Mouse (Mus musculus) hindbrain, postnatal 0 days (tissue): ENCODE data around the gene Setd3. TPM values are rescaled to one million over a fixed set of nuclear protein-coding genes. Genes with fewer than 3 reads are reported as not detected.

Experiments used
- ATAC-seq: fragments of 200-750 bp; cut with Nextera tagmentation; 2 replicates; pipeline ENCODE4 v1.8.0; 2017; ENCODE audit warnings: mild to moderate bottlenecking, moderate TSS enrichment, moderate library complexity
- DNase-seq: peaks from one replicate; pipeline ENCODE4 v3.0.0-alpha.2; 2015; ENCODE audit warnings: low spot score
- H3K27ac ChIP-seq: fragments of 300-500 bp; sonication (generic); 2 replicates; pipeline ENCODE4 v1.5.1; 2014; ENCODE audit warnings: mild to moderate bottlenecking
- H3K27me3 ChIP-seq: fragments of 300-500 bp; sonication (generic); 2 replicates; pipeline ENCODE4 v1.6.1; 2014; ENCODE audit warnings: low read length, mixed read lengths; ENCODE audit not compliant: insufficient read depth
- H3K36me3 ChIP-seq: fragments of 300-500 bp; sonication (generic); 2 replicates; pipeline ENCODE4 v1.6.1; 2014; ENCODE audit warnings: low read length, mixed read lengths; ENCODE audit not compliant: insufficient read depth
- H3K4me1 ChIP-seq: fragments of 300-500 bp; sonication (generic); 2 replicates; pipeline ENCODE4 v1.6.1; 2014; ENCODE audit warnings: antibody characterized with exemption, low read length, mixed read lengths; ENCODE audit not compliant: insufficient read depth
- H3K4me2 ChIP-seq: fragments of 300-500 bp; sonication (generic); 2 replicates; pipeline ENCODE4 v1.6.1; 2014; ENCODE audit warnings: low read depth, mild to moderate bottlenecking, low read length, moderate library complexity, mixed read lengths
- H3K4me3 ChIP-seq: fragments of 300-500 bp; sonication (generic); 2 replicates; pipeline ENCODE4 v1.5.1; 2014; ENCODE audit warnings: low read length
- H3K9ac ChIP-seq: fragments of 300-500 bp; sonication (generic); replicated peaks from 2 replicates; pipeline ENCODE4 v1.6.1; 2014; ENCODE audit warnings: mild to moderate bottlenecking, low read length, moderate library complexity, mixed read lengths
- H3K9me3 ChIP-seq: fragments of 300-500 bp; sonication (generic); 2 replicates; pipeline ENCODE4 v1.6.1; 2016; ENCODE audit warnings: low read length, mixed read lengths
- CTCF ChIP-seq: IDR thresholded peaks from 2 replicates; pipeline ENCODE4 v1.5.1; 2016; ENCODE audit warnings: antibody characterized with exemption, control low read depth, low read depth
- WGBS: fragments of 180-500 bp; shearing (Covaris S2); extraction: QIAGEN DNeasy Blood & Tissue Kit; methylation state at CpG from one replicate; pipeline ENCODE4 v1.1.7; 2014; 5-methylcytosine and 5-hydroxymethylcytosine counted together
- polyA plus RNA-seq: library from polyadenylated mRNA; unstranded; fragments of >200 nt; fragmentation: Nextera tagmentation; extraction: Ambion mirVana; gene quantifications from 2 replicates; pipeline ENCODE4 v1.2.1, GENCODE M21; 2015
- total RNA-seq: library from RNA; depleted of rRNA; stranded (reverse); fragments of >200 nt; gene quantifications from 2 replicates; pipeline ENCODE4 v1.2.3, GENCODE M21; 2014; rRNA removed

Setd3 gene
- total RNA-seq: 57.4 and 61.3 TPM in 2 replicates
- polyA plus RNA-seq: 87.1 and 90.4 TPM in 2 replicates

DNA sequence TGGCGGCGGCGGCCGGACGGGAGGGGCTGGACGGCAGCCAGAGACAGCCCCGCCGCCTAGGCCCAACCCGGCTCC lies at the start of gene Setd3:
Setd3 (minus strand) TSS at position 69 of the 75 bp plus-strand sequence.
- ATAC-seq: no peak
- peak within 1 kb of the TSS; percentile 99 for H3K4me3 ChIP-seq
- 2% methylated on average over 9 of the region's 9 CpGs for WGBS
- peaks cover 15% of the 10 kb centered on the region for H3K4me1 ChIP-seq
- no peaks in the 10 kb centered on the region for H3K27me3 ChIP-seq
- H3K36me3 ChIP-seq: peaks cover 8% of the 10 kb centered on the region; the same call in 1 of the 2 replicates
- H3K27ac ChIP-seq: peak within 1 kb of the TSS; percentile 92
- no peak for DNase-seq
- peak within 1 kb of the TSS; percentile 99 for H3K4me2 ChIP-seq
- peak within 1 kb of the TSS; percentile 95 for H3K9ac ChIP-seq
- TF ChIP-seq CTCF: no peak
- H3K9me3 ChIP-seq: no peaks in the 10 kb centered on the region

DNA sequence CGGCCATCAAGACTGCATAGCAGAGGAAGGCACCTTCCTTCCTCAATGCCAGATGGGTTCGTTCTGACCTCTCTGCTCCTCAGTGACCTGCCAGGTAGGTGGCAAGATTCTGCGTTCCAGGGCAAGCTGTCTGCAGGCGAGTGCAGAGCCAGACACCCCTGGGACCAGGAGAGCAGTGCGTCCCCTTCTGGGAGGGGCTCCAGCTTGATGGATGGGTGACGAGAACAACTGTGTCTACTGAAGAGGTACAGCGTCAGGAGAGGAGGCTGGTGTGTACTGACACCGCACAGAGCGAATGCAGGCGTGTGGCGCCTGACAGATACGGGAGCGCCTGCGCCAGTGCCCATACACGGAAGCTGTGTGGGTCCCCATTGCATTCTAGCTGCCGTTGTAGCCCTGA lies 48.4 kb upstream of the Setd3 start:
- peaks cover 22% of the 10 kb centered on the region for H3K4me1 ChIP-seq
- no peak overlapping the region for H3K27ac ChIP-seq
- no peaks in the 10 kb centered on the region for H3K27me3 ChIP-seq
- no peak for TF ChIP-seq CTCF
- no peaks in the 10 kb centered on the region for H3K9me3 ChIP-seq
- no peak overlapping the region for H3K4me2 ChIP-seq
- no peak overlapping the region for H3K4me3 ChIP-seq
- WGBS: 72% methylated on average over 16 of the region's 16 CpGs
- no peak for ATAC-seq
- H3K9ac ChIP-seq: no peak overlapping the region
- no peak for DNase-seq
- no peaks in the 10 kb centered on the region for H3K36me3 ChIP-seq

DNA sequence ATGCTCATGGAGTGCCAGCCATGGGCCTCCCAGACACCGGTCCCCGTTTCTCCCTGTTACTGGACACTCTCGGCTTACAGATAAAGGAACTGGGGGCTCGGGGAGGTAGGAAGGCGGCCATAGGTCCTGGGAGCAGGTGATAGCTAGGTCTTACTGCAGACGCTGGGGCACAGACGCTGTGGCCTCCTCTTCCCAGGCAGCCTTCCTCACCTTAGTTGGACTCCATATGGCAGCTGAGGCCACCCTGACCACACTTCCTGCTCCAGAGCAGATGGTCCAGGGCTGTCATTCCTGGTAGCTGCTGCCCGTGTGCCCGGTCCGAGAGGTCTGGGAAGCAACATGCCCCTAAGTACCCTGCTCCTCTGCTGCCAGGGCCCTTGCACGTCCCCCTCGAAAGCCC lies 47.8 kb upstream of the Setd3 start:
- Histone ChIP-seq H3K9ac (no peak overlapping the region), H3K36me3 (no peaks in the 10 kb centered on the region), H3K27ac (no peak overlapping the region), H3K4me3 (no peak overlapping the region), H3K4me1 (peaks cover 18% of the 10 kb centered on the region), H3K27me3 (no peaks in the 10 kb centered on the region), H3K4me2 (no peak overlapping the region), H3K9me3 (no peaks in the 10 kb centered on the region)
- no peak for TF ChIP-seq CTCF
- WGBS: 69% methylated on average over 12 of the region's 12 CpGs
- no peak for ATAC-seq
- no peak for DNase-seq

DNA sequence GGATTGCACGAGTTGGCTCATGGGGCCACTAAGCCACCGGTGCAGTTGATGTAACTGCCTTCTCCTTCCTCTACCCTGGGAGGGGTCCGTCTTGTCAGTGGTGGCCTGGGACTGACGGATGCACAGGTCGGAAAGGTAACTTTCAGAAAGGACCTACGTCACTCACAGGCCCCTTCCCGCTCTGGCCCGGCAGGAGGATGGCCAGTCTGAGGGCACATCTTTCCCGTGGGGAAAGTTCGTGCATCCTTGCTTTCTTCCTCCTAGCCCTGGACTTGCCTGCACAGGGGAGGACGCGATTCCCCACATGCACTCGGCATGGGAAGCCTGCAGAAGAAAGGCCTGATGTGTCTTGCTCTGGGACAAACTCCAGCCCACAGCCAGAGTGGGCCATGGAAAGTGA lies 47.1 kb upstream of the Setd3 start:
- Histone ChIP-seq H3K4me2 (no peak overlapping the region), H3K36me3 (no peaks in the 10 kb centered on the region), H3K9ac (no peak overlapping the region), H3K27me3 (no peaks in the 10 kb centered on the region), H3K9me3 (no peaks in the 10 kb centered on the region), H3K27ac (no peak overlapping the region), H3K4me3 (no peak overlapping the region), H3K4me1 (peaks cover 20% of the 10 kb centered on the region)
- TF ChIP-seq CTCF: no peak
- no peak for DNase-seq
- ATAC-seq: no peak
- 69% methylated on average over 13 of the region's 13 CpGs for WGBS

DNA sequence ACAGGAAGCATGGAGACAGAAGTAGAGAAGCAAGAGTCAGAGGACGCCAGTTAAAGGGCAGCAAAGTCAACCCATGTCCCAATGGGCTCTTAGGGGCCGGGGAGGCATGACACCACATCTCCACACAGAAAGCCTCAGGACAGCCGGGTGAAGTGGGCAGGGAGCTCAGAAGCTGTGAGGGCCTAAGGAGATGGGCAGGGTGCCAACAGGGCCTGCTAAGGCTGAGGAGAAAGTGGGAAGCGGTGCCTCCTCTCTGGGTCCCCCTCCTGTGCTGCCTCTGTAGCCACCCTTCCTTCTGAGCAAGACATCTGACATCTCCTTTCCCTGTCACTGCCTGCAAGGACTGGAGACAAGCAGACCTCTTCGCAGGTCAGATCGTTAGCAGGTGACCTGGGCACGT lies 46.7 kb upstream of the Setd3 start:
- DNase-seq (peak; percentile 46), ATAC-seq (no peak)
- Histone ChIP-seq H3K9me3 (no peaks in the 10 kb centered on the region), H3K4me1 (peaks cover 20% of the 10 kb centered on the region), H3K36me3 (no peaks in the 10 kb centered on the region), H3K4me2 (no peak overlapping the region), H3K4me3 (no peak overlapping the region), H3K9ac (no peak overlapping the region), H3K27ac (peak overlapping the region; percentile 15; the same call in 1 of the 2 replicates), H3K27me3 (no peaks in the 10 kb centered on the region)
- WGBS: 57% methylated on average over 7 of the region's 7 CpGs
- TF ChIP-seq CTCF: no peak

DNA sequence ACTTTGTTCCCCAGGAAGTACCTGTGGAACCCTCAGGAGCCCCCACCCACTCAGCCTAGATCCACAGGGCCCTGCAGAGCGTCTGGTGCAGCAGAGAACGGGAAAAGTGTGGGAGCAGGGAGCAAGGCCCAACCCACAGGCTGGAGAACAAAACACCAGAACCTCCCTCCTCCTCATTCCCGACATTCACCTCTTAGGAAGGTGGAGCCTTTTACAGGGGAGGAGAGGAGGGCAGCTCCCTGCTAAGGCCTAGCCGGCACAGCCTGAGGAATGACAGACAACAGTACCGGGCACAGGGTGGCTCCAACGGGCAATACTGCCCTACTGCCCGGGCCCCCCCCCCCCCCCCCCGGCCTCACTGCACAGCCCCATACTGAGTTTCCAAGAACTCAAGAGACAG lies 44.2 kb upstream of the Setd3 start:
- no peak for ATAC-seq
- H3K9ac ChIP-seq: no peak overlapping the region
- no peak for DNase-seq
- H3K36me3 ChIP-seq: no peaks in the 10 kb centered on the region
- TF ChIP-seq CTCF: no peak
- no peaks in the 10 kb centered on the region for H3K27me3 ChIP-seq
- WGBS: 42% methylated on average over 8 of the region's 8 CpGs
- H3K4me3 ChIP-seq: no peak overlapping the region
- H3K27ac ChIP-seq: no peak overlapping the region
- no peaks in the 10 kb centered on the region for H3K9me3 ChIP-seq
- H3K4me1 ChIP-seq: peaks cover 34% of the 10 kb centered on the region
- no peak overlapping the region for H3K4me2 ChIP-seq

DNA sequence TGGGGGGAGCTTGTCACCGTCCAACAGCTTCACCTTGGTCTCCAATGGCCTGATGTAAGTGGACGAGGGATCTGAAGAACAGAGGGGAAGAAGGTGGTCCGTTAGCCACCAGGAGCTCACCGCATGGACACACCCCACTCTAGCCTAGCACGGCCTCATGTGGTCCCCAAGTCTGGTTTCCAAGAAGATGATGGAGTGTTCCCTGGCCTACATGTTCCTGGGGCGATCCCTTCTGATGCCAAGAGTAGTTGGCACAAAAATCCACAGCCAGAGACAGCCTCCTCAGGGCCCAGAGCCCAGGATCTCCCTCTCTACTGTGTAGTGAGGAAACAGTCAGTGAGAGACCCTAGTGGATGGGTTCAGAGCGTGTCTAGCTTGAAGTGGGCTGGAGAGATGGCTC lies 42.6 kb upstream of the Setd3 start:
- no peak overlapping the region for H3K4me3 ChIP-seq
- no peak overlapping the region for H3K4me2 ChIP-seq
- H3K4me1 ChIP-seq: peaks cover 41% of the 10 kb centered on the region
- no peak overlapping the region for H3K9ac ChIP-seq
- H3K27ac ChIP-seq: no peak overlapping the region
- no peaks in the 10 kb centered on the region for H3K36me3 ChIP-seq
- no peak for ATAC-seq
- DNase-seq: peak; percentile 42
- no peak for TF ChIP-seq CTCF
- WGBS: 70% methylated on average over 7 of the region's 7 CpGs
- H3K27me3 ChIP-seq: no peaks in the 10 kb centered on the region
- no peaks in the 10 kb centered on the region for H3K9me3 ChIP-seq
